Mouse (Mus musculus): ENCODE measurements around the gene Dazap1. TPM values are rescaled to one million over a fixed set of nuclear protein-coding genes. Genes with fewer than 3 reads are reported as not detected.

Gene Dazap1
- total and polyA plus RNA-seq, 3 experiments = 41.0 to 57.9 (median 56.4) TPM

DNA sequence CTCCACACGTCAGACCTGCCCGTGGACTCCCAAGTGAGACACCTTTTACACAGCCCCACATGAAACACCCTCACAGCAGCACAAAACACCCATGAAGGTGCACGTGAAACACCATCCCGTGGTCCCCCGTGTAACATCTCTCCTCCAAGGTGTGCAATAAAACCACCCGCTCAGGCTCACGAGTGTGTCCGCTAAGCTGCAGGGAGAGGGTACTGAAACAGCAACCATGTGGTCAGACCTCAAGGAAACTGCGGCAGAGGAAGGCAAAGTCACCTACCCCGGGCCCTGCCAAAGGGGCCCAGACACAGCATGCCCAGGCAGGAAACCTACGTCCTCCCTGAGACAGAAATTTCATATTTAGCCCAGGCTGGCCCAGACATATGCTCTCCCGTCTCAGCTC, 75.0 kb downstream of the Dazap1 start:
- Histone ChIP-seq H3K4me1 (ENCODE audit: control insufficient read depth, insufficient read depth, low read length) (peaks cover 6% of the 10 kb centered on the region; the same call in 1 of the 2 replicates), H3K27me3 (ENCODE audit: control insufficient read depth, insufficient read depth, low read length) (no peaks in the 10 kb centered on the region), H3K9ac (ENCODE audit: low read depth, low read length) (no peak overlapping the region), H3K27ac (no peak overlapping the region), H3K79me2 (replicated peaks; ENCODE audit: control insufficient read depth, insufficient read depth, low read length) (no peaks in the 10 kb centered on the region), H3K36me3 (ENCODE audit: control insufficient read depth, insufficient read depth, low read length) (no peaks in the 10 kb centered on the region), H3K4me3 (no peak overlapping the region)
- WGBS = 85% methylated on average over 12 of the region's 12 CpGs
- TF ChIP-seq EP300 (IDR thresholded peaks at IDR 0.05; ENCODE audit: insufficient read depth, low read depth, low read length) (no peak), POLR2A (IDR thresholded peaks at IDR 0.05; ENCODE audit: insufficient read depth, low read depth, low read length) (no peak), CTCF (IDR thresholded peaks at IDR 0.05) (no peak)
- DNase-seq = no peak
- intact Hi-C loops (cut with DNase I) = no loop called here

Small RNAs within 50 kb of the gene (microRNA-seq; reads per million reads assigned to microRNA genes)
- gene Mir6911 = 0.39 to 1.1 reads per million in 2 experiments

Other genes with a start within 250 kb of the Dazap1 start
- gene Arhgap45, start 244.8 kb upstream of the Dazap1 start, total RNA-seq (2021) = 1 to 10 TPM; 3.5 to 5.1 TPM
- 8.9 and 16.6 TPM in 2 replicates for gene Arhgap45, start 244.8 kb upstream of the Dazap1 start, polyA plus RNA-seq (2012; rRNA removed)
- 10 to 100 TPM; 78.3 to 89.8 TPM for gene Polr2e, start 221.7 kb upstream of the Dazap1 start, total RNA-seq (2021)
- 182 and 194 TPM in 2 replicates for gene Polr2e, start 221.7 kb upstream of the Dazap1 start, polyA plus RNA-seq (2012; rRNA removed)
- 1,000 to 10,000 TPM in 1 of 2 experiments, 100 to 1,000 TPM in 1; 832 to 1,055 TPM for gene Gpx4, start 214.3 kb upstream of the Dazap1 start, total RNA-seq (2021)
- gene Gpx4, start 214.3 kb upstream of the Dazap1 start, polyA plus RNA-seq (2012; rRNA removed) = 860 and 993 TPM in 2 replicates
- 10 to 100 TPM; 10.6 to 11.2 TPM for gene Sbno2, start 155.9 kb upstream of the Dazap1 start, total RNA-seq (2021)
- 16.9 and 18.0 TPM in 2 replicates for gene Sbno2, start 155.9 kb upstream of the Dazap1 start, polyA plus RNA-seq (2012; rRNA removed)
- 100 to 1,000 TPM; 140 to 161 TPM for gene Stk11, start 145.7 kb upstream of the Dazap1 start, total RNA-seq (2021)
- 127 and 144 TPM in 2 replicates for gene Stk11, start 145.7 kb upstream of the Dazap1 start, polyA plus RNA-seq (2012; rRNA removed)
- 1,000 to 10,000 TPM; 1,015 to 1,150 TPM for gene Atp5d, start 122.9 kb upstream of the Dazap1 start, total RNA-seq (2021)
- gene Atp5d, start 122.9 kb upstream of the Dazap1 start, polyA plus RNA-seq (2012; rRNA removed) = 1,139 and 1,938 TPM in 2 replicates
- gene Cbarp, start 120.7 kb upstream of the Dazap1 start, total RNA-seq (2021) = 1 to 10 TPM; 3.9 to 4.9 TPM
- 3.0 and 4.3 TPM in 2 replicates for gene Cbarp, start 120.7 kb upstream of the Dazap1 start, polyA plus RNA-seq (2012; rRNA removed)
- gene Midn, start 113.2 kb upstream of the Dazap1 start, total RNA-seq (2021) = 100 to 1,000 TPM in 1 of 2 experiments, 10 to 100 TPM in 1; 96.2 to 102 TPM
- gene Midn, start 113.2 kb upstream of the Dazap1 start, polyA plus RNA-seq (2012; rRNA removed) = 50.1 and 74.5 TPM in 2 replicates
- gene Cirbp, start 95.5 kb upstream of the Dazap1 start, total RNA-seq (2021) = 10 to 100 TPM; 34.2 to 43.2 TPM
- gene Cirbp, start 95.5 kb upstream of the Dazap1 start, polyA plus RNA-seq (2012; rRNA removed) = 62.5 and 85.8 TPM in 2 replicates
- gene 1600002K03Rik, start 88.5 kb upstream of the Dazap1 start, total RNA-seq (2021) = 1 to 10 TPM; 5.9 to 6.0 TPM
- 5.6 and 6.3 TPM in 2 replicates for gene 1600002K03Rik, start 88.5 kb upstream of the Dazap1 start, polyA plus RNA-seq (2012; rRNA removed)
- 1 to 10 TPM in 1 of 2 experiments, under 1 TPM in 1; 0.86 to 1.1 TPM for gene Efna2, start 82.0 kb upstream of the Dazap1 start, total RNA-seq (2021)
- gene Efna2, start 82.0 kb upstream of the Dazap1 start, polyA plus RNA-seq (2012; rRNA removed) = 1.2 and 1.7 TPM in 2 replicates
- gene Mum1, start 35.1 kb upstream of the Dazap1 start, total RNA-seq (2021) = 10 to 100 TPM; 11.1 to 11.8 TPM
- gene Mum1, start 35.1 kb upstream of the Dazap1 start, polyA plus RNA-seq (2012; rRNA removed) = 18.0 and 19.4 TPM in 2 replicates
- 1,000 to 10,000 TPM in 1 of 2 experiments, 100 to 1,000 TPM in 1; 943 to 1,108 TPM for gene Ndufs7, start 12.4 kb upstream of the Dazap1 start, total RNA-seq (2021)
- gene Ndufs7, start 12.4 kb upstream of the Dazap1 start, polyA plus RNA-seq (2012; rRNA removed) = 1,263 and 1,990 TPM in 2 replicates
- 1 to 10 TPM; 8.3 to 8.4 TPM for gene Gamt, start 474 bp upstream of the Dazap1 start, total RNA-seq (2021)
- gene Gamt, start 474 bp upstream of the Dazap1 start, polyA plus RNA-seq (2012; rRNA removed) = 8.0 and 11.0 TPM in 2 replicates
- 100 to 1,000 TPM; 748 to 861 TPM for gene Rps15, start 31.0 kb downstream of the Dazap1 start, total RNA-seq (2021)
- 880 and 1,041 TPM in 2 replicates for gene Rps15, start 31.0 kb downstream of the Dazap1 start, polyA plus RNA-seq (2012; rRNA removed)
- 1 to 10 TPM; 2.3 to 2.6 TPM for gene Apc2, start 34.5 kb downstream of the Dazap1 start, total RNA-seq (2021)
- 2.4 and 2.7 TPM in 2 replicates for gene Apc2, start 34.5 kb downstream of the Dazap1 start, polyA plus RNA-seq (2012; rRNA removed)
- gene 2310011J03Rik, start 59.1 kb downstream of the Dazap1 start, total RNA-seq (2021) = 10 to 100 TPM; 13.3 to 14.5 TPM
- gene 2310011J03Rik, start 59.1 kb downstream of the Dazap1 start, polyA plus RNA-seq (2012; rRNA removed) = 27.3 and 28.9 TPM in 2 replicates
- 1 to 10 TPM; 1.4 to 1.8 TPM for gene Pcsk4, start 68.0 kb downstream of the Dazap1 start, total RNA-seq (2021)
- 4.5 and 4.9 TPM in 2 replicates for gene Pcsk4, start 68.0 kb downstream of the Dazap1 start, polyA plus RNA-seq (2012; rRNA removed)
- 1 to 10 TPM; 2.8 to 3.6 TPM for gene Reep6, start 68.5 kb downstream of the Dazap1 start, total RNA-seq (2021)
- gene Reep6, start 68.5 kb downstream of the Dazap1 start, polyA plus RNA-seq (2012; rRNA removed) = 2.9 and 4.1 TPM in 2 replicates
- 10 to 100 TPM; 71.9 to 84.5 TPM for gene Adamtsl5, start 86.9 kb downstream of the Dazap1 start, total RNA-seq (2021)
- 80.9 and 85.2 TPM in 2 replicates for gene Adamtsl5, start 86.9 kb downstream of the Dazap1 start, polyA plus RNA-seq (2012; rRNA removed)
- under 1 TPM; 0.50 to 0.63 TPM for gene Plk5, start 95.0 kb downstream of the Dazap1 start, total RNA-seq (2021)
- gene Plk5, start 95.0 kb downstream of the Dazap1 start, polyA plus RNA-seq (2012; rRNA removed) = 2.0 and 2.7 TPM in 2 replicates
- 1 to 10 TPM; 7.3 to 7.5 TPM for gene Mex3d, start 126.2 kb downstream of the Dazap1 start, total RNA-seq (2021)
- 5.8 and 7.9 TPM in 2 replicates for gene Mex3d, start 126.2 kb downstream of the Dazap1 start, polyA plus RNA-seq (2012; rRNA removed)
- gene Mbd3, start 138.1 kb downstream of the Dazap1 start, total RNA-seq (2021) = 10 to 100 TPM; 86.5 to 95.2 TPM
- 91.4 and 95.1 TPM in 2 replicates for gene Mbd3, start 138.1 kb downstream of the Dazap1 start, polyA plus RNA-seq (2012; rRNA removed)
- gene Uqcr11, start 145.3 kb downstream of the Dazap1 start, total RNA-seq (2021) = 1,000 to 10,000 TPM; 1,743 to 1,981 TPM
- gene Uqcr11, start 145.3 kb downstream of the Dazap1 start, polyA plus RNA-seq (2012; rRNA removed) = 5,192 and 5,251 TPM in 2 replicates
- 10 to 100 TPM; 16.5 to 18.0 TPM for gene Tcf3, start 172.2 kb downstream of the Dazap1 start, total RNA-seq (2021)
- 20.1 and 25.0 TPM in 2 replicates for gene Tcf3, start 172.2 kb downstream of the Dazap1 start, polyA plus RNA-seq (2012; rRNA removed)
- gene Onecut3, start 233.3 kb downstream of the Dazap1 start, total RNA-seq (2021) = under 1 TPM in 1 of 2 experiments, not detected in 1; 0.05 TPM
- 0.06 and 0.09 TPM in 2 replicates for gene Onecut3, start 233.3 kb downstream of the Dazap1 start, polyA plus RNA-seq (2012; rRNA removed)